Mouse (Mus musculus) lung, adult 2 months (tissue): ENCODE results near the gene Gm49387.

Experiments
- CTCF ChIP-seq: fragments of 200-500 bp; IDR thresholded peaks from 2 replicates; pipeline ENCODE4 v1.5.1; 2011; ENCODE audit warnings: mild to moderate bottlenecking, low read length, control low read depth; ENCODE audit not compliant: insufficient read depth
- POLR2A ChIP-seq: fragments of 200-500 bp; IDR thresholded peaks from 2 replicates; pipeline ENCODE4 v1.6.1; 2011; ENCODE audit warnings: low read depth, mild to moderate bottlenecking, control low read depth, low read length, borderline replicate concordance; ENCODE audit errors: extremely low read depth

DNA sequence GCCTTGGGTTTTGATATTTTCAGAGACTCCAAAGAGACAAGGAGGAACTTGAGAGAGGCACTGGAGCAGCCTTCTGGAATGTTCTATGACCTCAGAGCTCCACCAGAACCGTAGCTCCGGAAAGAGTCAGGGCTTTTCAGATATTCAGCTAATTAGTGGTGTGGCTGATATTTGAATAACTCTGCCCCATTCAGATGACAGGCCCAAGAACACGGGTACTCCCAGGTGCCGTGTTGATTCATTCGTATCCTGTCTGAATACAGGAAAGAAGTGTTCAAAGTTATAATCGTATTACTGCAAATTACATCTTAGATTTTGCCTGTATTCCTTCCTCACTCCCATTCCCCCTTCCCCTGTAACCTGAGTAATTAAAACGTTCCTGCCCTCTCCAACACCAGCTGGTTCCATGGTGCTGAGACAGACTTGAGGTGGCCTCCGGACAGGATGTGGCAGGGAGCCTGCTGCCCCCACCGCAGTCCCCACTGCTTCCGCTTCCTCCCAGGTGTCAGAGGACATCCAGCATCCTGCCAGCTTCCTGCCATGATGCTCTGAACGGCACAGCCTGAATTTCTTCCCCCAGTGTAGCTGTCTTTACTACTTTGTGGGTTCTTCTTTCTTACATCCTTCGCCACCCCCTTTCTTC is 109.1 kb downstream of the Gm49387 start:
- TF ChIP-seq POLR2A, result no peak
- TF ChIP-seq CTCF, result no peak
